In genomic region chr17:24477053-24477984, GRCm38 (mm10) we compare ENCODE assay signal across 10 mouse cellular contexts. TPM values are rescaled to one million over a fixed set of nuclear protein-coding genes. Genes with fewer than 3 reads are reported as not detected.
DNase-seq lines count a peak whose midpoint lies in the region; ATAC-seq and TF ChIP-seq lines count a peak whose summit lies in the region.
"Had no signal": no experiment of that assay in that cellular context is flagged by ENCODE, and none has a peak within 500 bp of the region (broad histone marks: within the 10 kb centered on the region; RNA-seq: fewer than 3 reads in every experiment).

No protein-coding gene starts in this region.

- H3K4me2 ChIP-seq in lung, embryonic 15.5 days: peak overlapping the region; percentile 69; the same call in 1 of the 2 replicates
- H3K4me2 ChIP-seq in limb, embryonic 14.5 days (replicated peaks; ENCODE audit: low read depth, low read length, severe bottlenecking): peak overlapping the region; percentile 74; the same call in 1 of the 2 replicates
- H3K4me2 ChIP-seq in stomach, embryonic 14.5 days (replicated peaks; ENCODE audit: low read depth, low read length): peak overlapping the region; percentile 49

- peaks cover 36% of the 10 kb centered on the region for H3K36me3 ChIP-seq in lung, embryonic 15.5 days
- H3K36me3 ChIP-seq in limb, embryonic 14.5 days (ENCODE audit: control insufficient read depth, insufficient read depth, low read length): peaks cover 42% of the 10 kb centered on the region
- H3K36me3 ChIP-seq in stomach, embryonic 14.5 days (ENCODE audit: control insufficient read depth, insufficient read depth, low read length): peaks cover 26% of the 10 kb centered on the region

- H3K27ac ChIP-seq in lung, embryonic 15.5 days: no peak overlapping the region
- no peak overlapping the region for H3K27ac ChIP-seq in limb, embryonic 14.5 days (replicated peaks; ENCODE audit: low read depth, low read length)
- H3K27ac ChIP-seq in stomach, embryonic 14.5 days (ENCODE audit: low read length): no peak overlapping the region

- no peak for TF ChIP-seq POLR2A in limb, embryonic 14.5 days (IDR thresholded peaks at IDR 0.05; ENCODE audit: borderline replicate concordance, extremely low read depth, insufficient read depth, insufficient read length)

- H3K4me1 ChIP-seq in lung, embryonic 15.5 days: peaks cover 24% of the 10 kb centered on the region
- peaks cover 13% of the 10 kb centered on the region for H3K4me1 ChIP-seq in limb, embryonic 14.5 days (ENCODE audit: control insufficient read depth, insufficient read depth, low read length)
- H3K4me1 ChIP-seq in stomach, embryonic 14.5 days (ENCODE audit: control insufficient read depth, insufficient read depth, low read length): peaks cover 18% of the 10 kb centered on the region

- peak overlapping the region; percentile 93; the same call in 1 of the 2 replicates for H3K4me3 ChIP-seq in lung, embryonic 15.5 days
- peak overlapping the region; percentile 66 for H3K4me3 ChIP-seq in limb, embryonic 14.5 days (replicated peaks; ENCODE audit: low read length)
- no peak overlapping the region for H3K4me3 ChIP-seq in stomach, embryonic 14.5 days (ENCODE audit: low read depth, low read length)

- peak; percentile 42 for DNase-seq in cerebellum, adult 11 months
- no peak for DNase-seq in cerebellum, adult 9-11 months
- DNase-seq in lung, postnatal 10 days: no peak
- no peak for DNase-seq in limb, embryonic 14.5 days (ENCODE audit: low spot score)
- no peak for DNase-seq in layer of hippocampus, adult 9-10 months (ENCODE audit: low spot score)

- H3K9ac ChIP-seq in lung, embryonic 15.5 days: peak overlapping the region; percentile 96; the same call in 1 of the 2 replicates
- no peak overlapping the region for H3K9ac ChIP-seq in limb, embryonic 14.5 days (ENCODE audit: low read depth, low read length, severe bottlenecking)
- H3K9ac ChIP-seq in stomach, embryonic 14.5 days (replicated peaks; ENCODE audit: low read depth, low read length): 0 out of 2 replicates have a peak overlapping the region, but pooled peaks have one; percentile 51

- ATAC-seq in lung, embryonic 15.5 days (ENCODE audit: borderline replicate concordance, extremely low read depth, low FRiP score, low TSS enrichment): no peak
- ATAC-seq in limb, embryonic 14.5 days (ENCODE audit: low FRiP score, low read depth): no peak
- no peak for ATAC-seq in stomach, embryonic 14.5 days (ENCODE audit: insufficient number of reproducible peaks, insufficient read depth, low FRiP score, low read depth)
- ATAC-seq in monocyte, adult 5-6 weeks (replicated peaks; ENCODE audit: insufficient number of reproducible peaks, low FRiP score, low TSS enrichment, poor library complexity, severe bottlenecking): no peak
- ATAC-seq: activated CD4-positive, CD25-positive, alpha-beta regulatory T cell, adult 4 months had no signal

- H3K27me3 ChIP-seq in lung, embryonic 15.5 days: no peaks in the 10 kb centered on the region
- H3K27me3 ChIP-seq in limb, embryonic 14.5 days (ENCODE audit: control insufficient read depth, insufficient read depth, low read length): no peaks in the 10 kb centered on the region
- no peaks in the 10 kb centered on the region for H3K27me3 ChIP-seq in stomach, embryonic 14.5 days (ENCODE audit: control insufficient read depth, insufficient read depth, low read length)

- 88% methylated on average over 20 of the region's 20 CpGs for WGBS in lung, embryonic 15.5 days
- 93% methylated on average over 20 of the region's 20 CpGs for WGBS in limb, embryonic 14.5 days
- WGBS in stomach, embryonic 14.5 days: 93% methylated on average over 20 of the region's 20 CpGs

- H3K9me3 ChIP-seq in lung, embryonic 15.5 days: no peaks in the 10 kb centered on the region
- no peaks in the 10 kb centered on the region for H3K9me3 ChIP-seq in limb, embryonic 14.5 days (ENCODE audit: control insufficient read depth, low read length)
- no peaks in the 10 kb centered on the region for H3K9me3 ChIP-seq in stomach, embryonic 14.5 days (ENCODE audit: control insufficient read depth, low read depth, low read length)

RNA-seq across cellular contexts. Expression of gene Mlst8, which starts 1.6 kb away (rescaled TPM):
- 31.6 and 34.5 TPM in 2 replicates for polyA plus RNA-seq in lung, embryonic 15.5 days (2015; fragmentation: Nextera tagmentation; extraction: Ambion mirVana)
- polyA plus RNA-seq in limb, embryonic 14.5 days (2012; rRNA removed): 46.3 and 54.9 TPM in 2 replicates
- polyA plus RNA-seq in limb, embryonic 14.5 days (2014; fragmentation: Nextera tagmentation; extraction: Ambion mirVana): 27.8 and 29.3 TPM in 2 replicates
- 39.7 and 46.2 TPM in 2 replicates for polyA plus RNA-seq in stomach, embryonic 14.5 days (2014; fragmentation: Nextera tagmentation; extraction: Ambion mirVana)
- total RNA-seq in monocyte, adult 5-6 weeks (2017): 8.4 to 19.3 TPM (median 11.2 TPM) in 3 replicates

RNA-seq across cellular contexts. Expression of gene Bricd5, which starts 3.6 kb away (rescaled TPM):
- not detected in 2 replicates for polyA plus RNA-seq in lung, embryonic 15.5 days (2015; fragmentation: Nextera tagmentation; extraction: Ambion mirVana)
- 0.86 and 0.89 TPM in 2 replicates for polyA plus RNA-seq in limb, embryonic 14.5 days (2012; rRNA removed)
- not detected in 2 replicates for polyA plus RNA-seq in limb, embryonic 14.5 days (2014; fragmentation: Nextera tagmentation; extraction: Ambion mirVana)
- 0.56 TPM in 1 of 2 replicates, not detected in the other for polyA plus RNA-seq in stomach, embryonic 14.5 days (2014; fragmentation: Nextera tagmentation; extraction: Ambion mirVana)
- 1.3 TPM in 1 of 3 replicates, not detected in the others for total RNA-seq in monocyte, adult 5-6 weeks (2017)
- total RNA-seq: neutrophil, adult 5-6 weeks had no signal
- polyA plus RNA-seq: activated CD4-positive, CD25-positive, alpha-beta regulatory T cell, adult 4 months had no signal

RNA-seq across cellular contexts. Expression of gene Pgp, which starts 7.1 kb away (rescaled TPM):
- 56.2 and 57.4 TPM in 2 replicates for polyA plus RNA-seq in lung, embryonic 15.5 days (2015; fragmentation: Nextera tagmentation; extraction: Ambion mirVana)
- 37.6 and 49.6 TPM in 2 replicates for polyA plus RNA-seq in limb, embryonic 14.5 days (2012; rRNA removed)
- polyA plus RNA-seq in limb, embryonic 14.5 days (2014; fragmentation: Nextera tagmentation; extraction: Ambion mirVana): 52.9 TPM in 2 replicates
- 51.7 and 57.0 TPM in 2 replicates for polyA plus RNA-seq in stomach, embryonic 14.5 days (2014; fragmentation: Nextera tagmentation; extraction: Ambion mirVana)
- 8.4 to 10.1 TPM (median 9.1 TPM) in 3 replicates for total RNA-seq in monocyte, adult 5-6 weeks (2017)

RNA-seq across cellular contexts. Expression of gene E4f1, which starts 7.2 kb away (rescaled TPM):
- polyA plus RNA-seq in lung, embryonic 15.5 days (2015; fragmentation: Nextera tagmentation; extraction: Ambion mirVana): 26.0 and 35.4 TPM in 2 replicates
- polyA plus RNA-seq in limb, embryonic 14.5 days (2012; rRNA removed): 80.6 and 95.0 TPM in 2 replicates
- 16.6 and 19.3 TPM in 2 replicates for polyA plus RNA-seq in limb, embryonic 14.5 days (2014; fragmentation: Nextera tagmentation; extraction: Ambion mirVana)
- polyA plus RNA-seq in stomach, embryonic 14.5 days (2014; fragmentation: Nextera tagmentation; extraction: Ambion mirVana): 25.1 and 28.5 TPM in 2 replicates
- 26.9 to 32.5 TPM (median 29.5 TPM) in 3 replicates for total RNA-seq in monocyte, adult 5-6 weeks (2017)

RNA-seq across cellular contexts. Expression of gene Caskin1, which starts 11.1 kb away (rescaled TPM):
- 0.97 and 1.0 TPM in 2 replicates for polyA plus RNA-seq in lung, embryonic 15.5 days (2015; fragmentation: Nextera tagmentation; extraction: Ambion mirVana)
- polyA plus RNA-seq in limb, embryonic 14.5 days (2012; rRNA removed): 18.1 and 23.1 TPM in 2 replicates
- polyA plus RNA-seq in limb, embryonic 14.5 days (2014; fragmentation: Nextera tagmentation; extraction: Ambion mirVana): 3.1 and 4.3 TPM in 2 replicates
- 2.7 and 3.8 TPM in 2 replicates for polyA plus RNA-seq in stomach, embryonic 14.5 days (2014; fragmentation: Nextera tagmentation; extraction: Ambion mirVana)
- total RNA-seq in monocyte, adult 5-6 weeks (2017): not detected in 3 replicates
- total RNA-seq: neutrophil, adult 5-6 weeks had no signal
